Mouse (Mus musculus) myocyte (in vitro differentiated cells): ENCODE results near the gene Hacd4. TPM values are rescaled to one million over a fixed set of nuclear protein-coding genes. Genes with fewer than 3 reads are reported as not detected.
A peak's percentile ranks its signal among the peaks of the same experiment; 100 is the strongest.

ENCODE experiments used
- H3K27me3 ChIP-seq: one replicate; pipeline ENCODE4 v1.6.1; 2011; ENCODE audit not compliant: control insufficient read depth, insufficient read depth, insufficient read length
- H3K36me3 ChIP-seq: one replicate; pipeline ENCODE4 v1.6.1; 2011; ENCODE audit not compliant: control insufficient read depth, insufficient read depth
- H3K4me2 ChIP-seq: one replicate; pipeline ENCODE4 v1.6.1; 2011; ENCODE audit warnings: low read depth, control low read depth
- H3K4me3 ChIP-seq: one replicate; pipeline ENCODE4 v1.5.1; 2011; ENCODE audit warnings: mild to moderate bottlenecking, control low read depth, moderate library complexity
- H3K79me2 ChIP-seq: one replicate; pipeline ENCODE4 v1.6.1; 2011; ENCODE audit not compliant: control insufficient read depth, insufficient read depth
- H3ac ChIP-seq: one replicate; pipeline ENCODE4 v1.6.1; 2011; ENCODE audit not compliant: control insufficient read depth, insufficient read length
- CEBPB ChIP-seq: IDR thresholded peaks from 2 replicates; pipeline ENCODE4 v1.6.1; 2011; ENCODE audit warnings: mild to moderate bottlenecking, moderate library complexity; ENCODE audit not compliant: poor library complexity, insufficient read depth, severe bottlenecking
- E2F4 ChIP-seq: IDR thresholded peaks from one replicate; pipeline ENCODE4 v1.6.1; 2011; ENCODE audit warnings: mild to moderate bottlenecking, control low read depth, moderate library complexity; ENCODE audit not compliant: insufficient read depth
- MAX ChIP-seq: IDR thresholded peaks from one replicate; pipeline ENCODE4 v1.6.1; 2011; ENCODE audit warnings: low read depth, mild to moderate bottlenecking, control low read depth
- MYOD1 ChIP-seq, 3 experiments: IDR thresholded peaks; one replicate each; pipeline ENCODE4 v1.6.1; 2011; ENCODE audit warnings: control low read depth in 2 of 3, low read depth in 2 of 3, mild to moderate bottlenecking in 2 of 3, moderate library complexity in 1 of 3; ENCODE audit not compliant: insufficient read length in 2 of 3, control insufficient read depth in 1 of 3
- MYOG ChIP-seq, 3 experiments: IDR thresholded peaks; one replicate each; pipeline ENCODE4 v1.6.1; 2011; ENCODE audit warnings: control low read depth in 2 of 3, low read depth in 2 of 3, mild to moderate bottlenecking in 2 of 3; ENCODE audit not compliant: insufficient read length in 2 of 3, control insufficient read depth in 1 of 3, insufficient read depth in 1 of 3
- POLR2A ChIP-seq: IDR thresholded peaks from one replicate; pipeline ENCODE4 v1.6.1; 2011; ENCODE audit warnings: low read depth, mild to moderate bottlenecking, control low read depth, moderate library complexity; ENCODE audit not compliant: insufficient read length
- POLR2AphosphoS2 ChIP-seq: IDR thresholded peaks from one replicate; pipeline ENCODE4 v1.6.1; 2011; ENCODE audit warnings: low read depth, control low read depth; ENCODE audit not compliant: insufficient read length
- REST ChIP-seq: IDR thresholded peaks from one replicate; pipeline ENCODE4 v1.6.1; 2011; ENCODE audit warnings: mild to moderate bottlenecking, control low read depth, moderate library complexity; ENCODE audit not compliant: insufficient read depth, insufficient read length
- SRF ChIP-seq: IDR thresholded peaks from one replicate; pipeline ENCODE4 v1.6.1; 2011; ENCODE audit warnings: low read depth; ENCODE audit not compliant: control insufficient read depth, insufficient read length
- TCF12 ChIP-seq: IDR thresholded peaks from one replicate; pipeline ENCODE4 v1.6.1; 2011; ENCODE audit warnings: mild to moderate bottlenecking, control low read depth; ENCODE audit not compliant: poor library complexity, insufficient read depth, severe bottlenecking
- TCF3 ChIP-seq: IDR thresholded peaks from one replicate; pipeline ENCODE4 v1.6.1; 2011; ENCODE audit warnings: low read depth, control low read depth; ENCODE audit not compliant: insufficient read length
- USF1 ChIP-seq: IDR thresholded peaks from one replicate; pipeline ENCODE4 v1.6.1; 2011; ENCODE audit warnings: low read depth, mild to moderate bottlenecking, control low read depth, moderate library complexity
- polyA plus RNA-seq: library from polyadenylated mRNA; unstranded; fragments of >200 nt; fragmentation: generic; extraction: Trizol; gene quantifications from one replicate; pipeline ENCODE4 v1.2.1, GENCODE M21; 2012; ENCODE audit warnings: missing spikeins

Hacd4 gene
- polyA plus RNA-seq, 1 experiment: 2.4 TPM

DNA sequence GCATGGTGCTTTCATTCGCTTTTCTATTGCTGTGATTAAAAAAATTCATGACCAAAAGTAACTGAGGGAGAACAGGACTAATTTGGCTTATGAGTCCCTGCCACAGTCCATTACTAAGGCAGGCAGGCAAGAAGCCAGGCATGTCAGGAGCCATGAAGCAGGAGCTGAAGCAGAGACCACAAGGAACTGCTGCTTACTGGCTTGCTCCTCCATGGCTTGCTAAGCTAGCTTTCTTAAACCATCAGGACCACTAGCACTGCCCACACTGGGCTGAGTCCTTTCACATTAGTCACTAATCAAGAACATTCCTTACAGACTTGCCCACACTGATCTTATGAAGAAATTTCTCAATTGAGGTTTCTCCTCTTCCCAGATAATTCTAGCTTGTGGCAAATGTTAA lies 23.8 kb upstream of the Hacd4 start:
- TF ChIP-seq REST (no peak), SRF (no peak), POLR2A (no peak), MYOD1 (IDR thresholded peaks at IDR 0.05; ENCODE audit: control insufficient read depth in 1 of 3, insufficient read length in 2 of 3, low read depth in 2 of 3) (peak in 1 of 3 experiments; percentile 39), MYOG (IDR thresholded peaks at IDR 0.05; ENCODE audit: control insufficient read depth in 1 of 3, insufficient read depth in 1 of 3, insufficient read length in 2 of 3, low read depth in 2 of 3) (peak in 1 of 3 experiments; percentile 29), CEBPB (0 out of 2 replicates have a peak, but pooled peaks have one; percentile 8), TCF3 (no peak)
- no peaks in the 10 kb centered on the region for H3K27me3 ChIP-seq
- H3K36me3 ChIP-seq: no peaks in the 10 kb centered on the region
- H3K79me2 ChIP-seq: no peaks in the 10 kb centered on the region
- H3ac ChIP-seq: no peak overlapping the region
- no peak overlapping the region for H3K4me3 ChIP-seq
- peak overlapping the region; percentile 71 for H3K4me2 ChIP-seq

DNA sequence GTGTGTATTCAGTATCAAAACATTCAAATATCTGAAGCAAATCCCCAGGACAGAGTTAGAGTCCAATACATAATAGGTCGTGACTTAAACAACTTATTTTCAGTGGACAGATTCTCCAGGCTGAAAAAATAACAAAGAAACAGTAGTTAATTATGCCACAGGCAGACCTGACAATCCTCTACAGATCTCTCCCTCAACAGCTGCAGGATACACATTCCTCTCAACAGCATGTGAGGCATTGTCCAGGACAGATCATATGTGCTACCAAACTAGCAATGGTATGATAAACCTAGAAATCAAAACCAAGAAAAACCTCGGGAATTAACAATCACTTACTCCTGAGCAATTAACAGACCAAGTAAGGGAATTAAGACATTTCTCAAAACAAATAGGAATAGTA lies 22.6 kb upstream of the Hacd4 start:
- no peaks in the 10 kb centered on the region for H3K79me2 ChIP-seq
- no peaks in the 10 kb centered on the region for H3K27me3 ChIP-seq
- no peak overlapping the region for H3K4me3 ChIP-seq
- TF ChIP-seq CEBPB: no peak
- no peak for TF ChIP-seq E2F4
- no peak for TF ChIP-seq REST
- no peak for TF ChIP-seq POLR2A
- TF ChIP-seq MYOD1 (IDR thresholded peaks at IDR 0.05; ENCODE audit: control insufficient read depth in 1 of 3, insufficient read length in 2 of 3, low read depth in 2 of 3): peak; percentile 27 to 75 (median 74)
- TF ChIP-seq USF1: peak; percentile 27
- no peak for TF ChIP-seq POLR2AphosphoS2
- no peak for TF ChIP-seq TCF3
- peak; percentile 35 for TF ChIP-seq TCF12
- TF ChIP-seq MYOG (IDR thresholded peaks at IDR 0.05; ENCODE audit: control insufficient read depth in 1 of 3, insufficient read depth in 1 of 3, insufficient read length in 2 of 3, low read depth in 2 of 3): peak in 2 of 3 experiments; percentile 11 to 44
- no peak for TF ChIP-seq SRF
- H3K4me2 ChIP-seq: no peak overlapping the region
- H3ac ChIP-seq: no peak overlapping the region
- no peaks in the 10 kb centered on the region for H3K36me3 ChIP-seq

DNA sequence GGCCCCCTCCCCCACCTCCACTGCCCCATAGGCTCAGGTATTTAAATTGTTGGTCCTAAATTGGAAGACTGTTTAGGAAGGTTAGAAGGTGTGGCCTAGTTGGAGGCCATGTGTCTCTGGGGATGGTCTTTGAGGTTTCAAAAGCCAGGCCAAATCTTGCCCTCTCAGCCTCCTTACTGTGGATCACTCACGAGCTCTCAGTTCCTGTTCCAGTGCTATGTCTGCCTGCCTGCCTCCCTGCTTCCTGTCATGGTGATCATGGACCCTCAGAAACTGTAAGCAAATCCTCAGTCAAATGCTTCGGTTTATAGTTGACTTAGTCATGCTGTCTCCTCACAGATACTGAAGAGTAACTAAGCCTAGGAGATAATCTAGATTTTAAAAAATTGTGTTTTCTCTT lies 19.9 kb upstream of the Hacd4 start:
- TF ChIP-seq E2F4 (no peak), SRF (no peak)
- Histone ChIP-seq H3K79me2 (no peaks in the 10 kb centered on the region), H3K36me3 (no peaks in the 10 kb centered on the region), H3K27me3 (no peaks in the 10 kb centered on the region), H3K4me2 (no peak overlapping the region), H3K4me3 (no peak overlapping the region), H3ac (no peak overlapping the region)

DNA sequence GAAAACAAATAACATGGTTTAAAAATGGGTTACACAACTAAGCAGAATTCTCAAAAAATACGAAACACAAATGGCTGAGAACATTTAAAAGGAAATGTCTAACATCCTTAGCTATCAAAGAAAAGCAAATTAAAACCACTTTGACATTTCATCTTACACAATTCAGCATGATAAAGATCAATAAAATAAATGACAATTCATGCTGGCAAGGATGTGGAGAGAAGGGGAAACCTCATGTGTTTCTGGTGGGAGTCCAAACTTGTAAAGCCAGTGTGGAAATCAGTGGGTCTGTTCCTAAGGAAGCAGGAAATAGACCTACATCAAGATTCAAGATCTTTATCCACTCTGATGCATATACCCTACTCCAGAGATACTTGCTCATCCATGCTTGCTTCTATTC lies 19.4 kb upstream of the Hacd4 start:
- Histone ChIP-seq H3K36me3 (no peaks in the 10 kb centered on the region), H3K4me2 (no peak overlapping the region), H3K79me2 (no peaks in the 10 kb centered on the region), H3K27me3 (no peaks in the 10 kb centered on the region), H3K4me3 (no peak overlapping the region), H3ac (no peak overlapping the region)
- TF ChIP-seq USF1 (no peak), MAX (no peak), TCF12 (no peak), MYOD1 (IDR thresholded peaks at IDR 0.05; ENCODE audit: control insufficient read depth in 1 of 3, insufficient read length in 2 of 3, low read depth in 2 of 3) (no peak), REST (no peak), SRF (no peak), POLR2AphosphoS2 (no peak), POLR2A (no peak), TCF3 (no peak)

DNA sequence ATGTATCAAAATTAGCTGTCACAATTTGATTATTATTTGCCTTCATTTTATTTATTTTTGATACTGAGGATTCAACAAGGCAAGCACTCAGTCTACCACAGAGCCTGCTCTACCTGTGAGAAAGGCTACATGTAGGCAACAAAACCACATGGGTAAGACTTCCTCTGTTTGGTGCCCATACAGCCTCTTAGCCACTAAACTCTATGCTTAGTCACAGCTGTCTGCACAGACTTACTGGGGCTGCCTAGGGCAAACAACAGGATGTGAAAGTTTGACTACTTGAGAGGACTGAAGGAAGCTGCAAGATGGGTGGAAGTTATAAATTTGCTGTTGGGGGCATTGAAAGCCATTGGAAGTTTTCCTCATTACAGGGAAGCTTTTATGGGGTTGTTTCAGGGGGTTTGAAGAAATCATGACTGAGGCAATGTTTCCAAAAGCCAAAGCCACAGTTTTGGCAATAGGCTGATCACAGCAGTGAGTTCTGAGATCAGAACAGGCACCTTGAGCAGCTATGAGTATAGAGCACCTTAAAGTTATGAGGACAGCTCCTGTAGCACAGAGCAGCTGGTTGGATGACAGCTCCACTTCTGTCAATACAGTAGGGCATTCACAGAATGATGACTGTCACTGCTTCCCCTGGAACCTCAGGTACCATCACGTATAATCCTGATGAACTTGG lies 11.5 kb upstream of the Hacd4 start:
- TF ChIP-seq E2F4: no peak
- no peak for TF ChIP-seq SRF
- no peak for TF ChIP-seq MAX
- no peak for TF ChIP-seq POLR2A
- no peak for TF ChIP-seq POLR2AphosphoS2
- no peak for TF ChIP-seq REST
- Histone ChIP-seq H3K36me3 (no peaks in the 10 kb centered on the region), H3K79me2 (no peaks in the 10 kb centered on the region), H3K4me3 (no peak overlapping the region), H3K4me2 (no peak overlapping the region), H3ac (no peak overlapping the region), H3K27me3 (no peaks in the 10 kb centered on the region)
